Mouse (Mus musculus): ENCODE data around the gene Olfr872.

GRCm38 (mm10) chr9:20236819-20237218, at the start of gene Olfr872:
- TF ChIP-seq POLR2A (IDR thresholded peaks at IDR 0.05; ENCODE audit: insufficient read depth, low read length) = no peak
- TF ChIP-seq CTCF (IDR thresholded peaks at IDR 0.05; ENCODE audit: low read depth, low read length) = no peak
